Mouse (Mus musculus): ENCODE measurements around the gene Myo1e. TPM values are rescaled to one million over a fixed set of nuclear protein-coding genes. Genes with fewer than 3 reads are reported as not detected.
A peak's percentile ranks its signal among the peaks of the same experiment; 100 is the strongest.
"Not testable (repeated sequence)": the region's sequence is repeated elsewhere in the genome, so short reads cannot be mapped to it uniquely, and the experiment has no call there.

Gene Myo1e
- polyA plus RNA-seq, 1 experiment from 2014 or later, result 9.7 TPM

- H3K9me3 ChIP-seq (ENCODE audit: control insufficient read depth, low read length), result no peaks in the 10 kb centered on the region
Observed at GRCm38 (mm10) chr9:70253016-70253415, 45.9 kb downstream of the Myo1e start.

GRCm38 (mm10) chr9:70255005-70255404 is 47.9 kb downstream of the Myo1e start:
- no peaks in the 10 kb centered on the region for H3K9me3 ChIP-seq (ENCODE audit: control insufficient read depth, low read length)
- H3K4me3 ChIP-seq (ENCODE audit: low read depth, low read length), result no peak overlapping the region
- no peak overlapping the region for H3K9ac ChIP-seq (ENCODE audit: low read length)
- H3K27me3 ChIP-seq (ENCODE audit: control insufficient read depth, insufficient read depth, low read length), result no peaks in the 10 kb centered on the region
- H3K36me3 ChIP-seq (ENCODE audit: control insufficient read depth, insufficient read depth, low read length), result no peaks in the 10 kb centered on the region
- ATAC-seq (ENCODE audit: low FRiP score), result no peak
- H3K27ac ChIP-seq (ENCODE audit: low read depth, low read length), result no peak overlapping the region
- WGBS, result 75% methylated on average over 4 of the region's 4 CpGs
- peaks cover 5% of the 10 kb centered on the region for H3K4me1 ChIP-seq (ENCODE audit: control insufficient read depth, insufficient read depth, low read length)
- no peak overlapping the region for H3K4me2 ChIP-seq
- DNase-seq (ENCODE audit: low spot score, missing footprints), result no peak

More at GRCm38 (mm10) chr9:70253016-70253415, 45.9 kb downstream of the Myo1e start:
- Histone ChIP-seq H3K4me1 (ENCODE audit: control insufficient read depth, insufficient read depth, low read length) (peaks cover 4% of the 10 kb centered on the region), H3K4me2 (no peak overlapping the region), H3K36me3 (ENCODE audit: control insufficient read depth, insufficient read depth, low read length) (no peaks in the 10 kb centered on the region), H3K27me3 (ENCODE audit: control insufficient read depth, insufficient read depth, low read length) (no peaks in the 10 kb centered on the region), H3K4me3 (ENCODE audit: low read depth, low read length) (no peak overlapping the region), H3K9ac (ENCODE audit: low read length) (no peak overlapping the region), H3K27ac (ENCODE audit: low read depth, low read length) (no peak overlapping the region)
- WGBS, result 87% methylated on average over 1 of the region's 1 CpGs
- no peak for ATAC-seq (ENCODE audit: low FRiP score)
- DNase-seq (ENCODE audit: low spot score, missing footprints), result no peak

DNA sequence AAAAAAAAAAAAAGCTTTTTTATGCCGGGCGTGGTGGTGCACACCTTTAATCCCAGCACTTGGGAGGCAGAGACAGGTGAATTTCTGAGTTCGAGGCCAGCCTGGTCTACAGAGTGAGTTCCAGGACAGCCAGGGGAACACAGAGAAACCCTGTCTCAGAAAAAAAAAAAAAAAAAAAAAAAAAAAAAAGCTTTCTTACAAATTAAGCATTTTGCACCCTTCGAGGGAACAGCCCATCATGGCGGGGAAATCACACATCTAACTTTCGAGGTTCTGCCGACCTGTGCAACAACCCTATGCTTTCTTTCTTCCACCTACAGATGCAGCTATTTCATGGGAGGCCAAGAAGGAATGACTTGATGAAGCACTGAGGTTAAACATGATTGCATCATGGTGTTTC is 48.9 kb downstream of the Myo1e start:
- not testable (repeated sequence) for ATAC-seq (ENCODE audit: low FRiP score); H3K4me3 ChIP-seq (ENCODE audit: low read depth, low read length); H3K27ac ChIP-seq (ENCODE audit: low read depth, low read length); H3K4me1 ChIP-seq (ENCODE audit: control insufficient read depth, insufficient read depth, low read length); H3K4me2 ChIP-seq; DNase-seq (ENCODE audit: low spot score, missing footprints); H3K9me3 ChIP-seq (ENCODE audit: control insufficient read depth, low read length); H3K9ac ChIP-seq (ENCODE audit: low read length); H3K27me3 ChIP-seq (ENCODE audit: control insufficient read depth, insufficient read depth, low read length); H3K36me3 ChIP-seq (ENCODE audit: control insufficient read depth, insufficient read depth, low read length)
- 91% methylated on average over 7 of the region's 7 CpGs for WGBS

DNA sequence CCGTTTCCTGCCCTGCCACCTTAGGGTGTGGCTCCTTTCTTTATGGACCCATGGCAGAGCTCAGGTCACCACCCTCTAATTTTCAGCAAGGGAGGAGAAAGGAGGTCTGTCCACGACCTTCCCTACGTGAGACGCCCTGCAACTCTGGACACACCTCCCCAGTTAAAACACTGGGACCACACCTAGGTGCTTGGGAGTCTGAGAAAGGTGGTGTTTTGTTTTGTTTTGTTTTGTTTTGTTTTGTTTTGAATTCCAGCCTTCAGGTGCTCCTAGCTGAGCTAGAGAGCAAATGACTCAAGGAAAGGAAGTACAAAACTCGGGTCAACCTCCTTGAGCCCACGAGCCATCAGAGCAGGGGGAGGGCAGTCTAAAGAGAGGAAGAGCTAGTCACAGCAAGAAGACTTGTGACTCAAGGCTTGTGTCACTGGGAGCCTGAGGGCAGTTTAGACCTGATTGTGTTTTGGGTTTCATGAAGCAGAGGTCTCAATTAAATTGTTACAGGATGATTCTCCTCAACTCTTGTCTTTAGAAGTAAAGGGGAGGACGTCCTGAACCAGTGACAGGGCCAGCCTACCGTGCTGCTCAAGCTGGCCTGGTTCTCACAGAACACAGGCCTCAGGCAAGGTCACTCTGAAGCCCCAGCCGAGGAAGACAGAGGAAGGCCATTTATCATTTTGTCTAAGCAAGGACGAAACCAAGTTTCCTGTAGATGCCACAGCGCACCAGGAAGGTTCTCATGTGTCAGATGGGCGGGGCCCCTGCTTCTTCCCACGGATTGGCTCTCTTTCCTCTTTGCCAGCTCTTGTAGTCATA is 50.3 kb downstream of the Myo1e start:
- H3K27ac ChIP-seq (ENCODE audit: low read depth, low read length), result no peak overlapping the region
- no peaks in the 10 kb centered on the region for H3K27me3 ChIP-seq (ENCODE audit: control insufficient read depth, insufficient read depth, low read length)

GRCm38 (mm10) chr9:70260324-70260841 is 53.2 kb downstream of the Myo1e start:
- ATAC-seq (ENCODE audit: low FRiP score) (no peak), DNase-seq (ENCODE audit: low spot score, missing footprints) (peak; percentile 76)
- Histone ChIP-seq H3K4me1 (ENCODE audit: control insufficient read depth, insufficient read depth, low read length) (peaks cover 5% of the 10 kb centered on the region), H3K27me3 (ENCODE audit: control insufficient read depth, insufficient read depth, low read length) (no peaks in the 10 kb centered on the region), H3K27ac (ENCODE audit: low read depth, low read length) (no peak overlapping the region), H3K4me2 (no peak overlapping the region), H3K4me3 (ENCODE audit: low read depth, low read length) (no peak overlapping the region), H3K9ac (ENCODE audit: low read length) (no peak overlapping the region), H3K36me3 (ENCODE audit: control insufficient read depth, insufficient read depth, low read length) (no peaks in the 10 kb centered on the region), H3K9me3 (ENCODE audit: control insufficient read depth, low read length) (no peaks in the 10 kb centered on the region)
- WGBS, result 53% methylated on average over 9 of the region's 9 CpGs

More for the DNA sequence above, 50.3 kb downstream of the Myo1e start:
- Histone ChIP-seq H3K4me2 (no peak overlapping the region; the same call in 1 of the 2 replicates), H3K4me3 (ENCODE audit: low read depth, low read length) (no peak overlapping the region), H3K36me3 (ENCODE audit: control insufficient read depth, insufficient read depth, low read length) (no peaks in the 10 kb centered on the region), H3K9me3 (ENCODE audit: control insufficient read depth, low read length) (no peaks in the 10 kb centered on the region), H3K4me1 (ENCODE audit: control insufficient read depth, insufficient read depth, low read length) (peaks cover 5% of the 10 kb centered on the region), H3K9ac (ENCODE audit: low read length) (no peak overlapping the region)
- peak; percentile 71 for DNase-seq (ENCODE audit: low spot score, missing footprints)
- no peak for ATAC-seq (ENCODE audit: low FRiP score)
- WGBS, result 58% methylated on average over 13 of the region's 13 CpGs

DNA sequence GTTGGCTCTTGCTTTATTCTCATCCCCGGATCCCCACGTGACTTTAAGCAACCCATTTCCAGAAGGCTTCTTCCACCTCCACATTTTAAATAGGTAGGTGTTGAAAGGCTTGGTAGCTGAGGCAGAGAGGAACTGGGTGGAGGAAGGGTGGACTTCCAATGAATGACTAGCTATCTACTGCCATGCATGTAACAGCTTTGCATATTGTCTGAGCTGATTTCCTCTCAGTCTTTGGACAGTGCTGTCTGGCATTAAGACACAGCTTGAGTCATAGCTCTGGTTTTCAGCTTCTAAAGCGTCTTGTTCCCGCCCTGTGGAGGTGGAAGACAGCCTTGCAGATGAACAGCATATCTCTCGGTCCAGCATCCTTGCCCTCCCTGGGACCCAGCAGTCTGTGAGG is 54.5 kb downstream of the Myo1e start:
- no peak overlapping the region for H3K27ac ChIP-seq (ENCODE audit: low read depth, low read length)
- H3K36me3 ChIP-seq (ENCODE audit: control insufficient read depth, insufficient read depth, low read length), result no peaks in the 10 kb centered on the region
- no peaks in the 10 kb centered on the region for H3K9me3 ChIP-seq (ENCODE audit: control insufficient read depth, low read length)
- no peak for ATAC-seq (ENCODE audit: low FRiP score)
- no peaks in the 10 kb centered on the region for H3K27me3 ChIP-seq (ENCODE audit: control insufficient read depth, insufficient read depth, low read length)
- H3K4me1 ChIP-seq (ENCODE audit: control insufficient read depth, insufficient read depth, low read length), result peaks cover 5% of the 10 kb centered on the region
- H3K4me3 ChIP-seq (ENCODE audit: low read depth, low read length), result no peak overlapping the region
- DNase-seq (ENCODE audit: low spot score, missing footprints), result peak; percentile 67
- no peak overlapping the region for H3K4me2 ChIP-seq
- H3K9ac ChIP-seq (ENCODE audit: low read length), result no peak overlapping the region
- WGBS, result 85% methylated on average over 5 of the region's 5 CpGs

- 80% methylated on average over 8 of the region's 8 CpGs for WGBS
- DNase-seq (ENCODE audit: low spot score, missing footprints), result no peak
- no peaks in the 10 kb centered on the region for H3K9me3 ChIP-seq (ENCODE audit: control insufficient read depth, low read length)
- H3K9ac ChIP-seq (ENCODE audit: low read length), result no peak overlapping the region
- no peak overlapping the region for H3K27ac ChIP-seq (ENCODE audit: low read depth, low read length)
- no peak overlapping the region for H3K4me3 ChIP-seq (ENCODE audit: low read depth, low read length)
- no peak overlapping the region for H3K4me2 ChIP-seq
- peaks cover under 1% of the 10 kb centered on the region; the same call in 1 of the 2 replicates for H3K4me1 ChIP-seq (ENCODE audit: control insufficient read depth, insufficient read depth, low read length)
- no peaks in the 10 kb centered on the region for H3K36me3 ChIP-seq (ENCODE audit: control insufficient read depth, insufficient read depth, low read length)
- ATAC-seq (ENCODE audit: low FRiP score), result no peak
- H3K27me3 ChIP-seq (ENCODE audit: control insufficient read depth, insufficient read depth, low read length), result no peaks in the 10 kb centered on the region
Observed at GRCm38 (mm10) chr9:70263134-70263533, 56.0 kb downstream of the Myo1e start.

- H3K27ac ChIP-seq (ENCODE audit: low read depth, low read length), result no peak overlapping the region
- ATAC-seq (ENCODE audit: low FRiP score) (no peak), DNase-seq (ENCODE audit: low spot score, missing footprints) (peak; percentile 85)
- no peaks in the 10 kb centered on the region for H3K36me3 ChIP-seq (ENCODE audit: control insufficient read depth, insufficient read depth, low read length)
- 55% methylated on average over 7 of the region's 7 CpGs for WGBS
- H3K4me3 ChIP-seq (ENCODE audit: low read depth, low read length), result no peak overlapping the region
- no peaks in the 10 kb centered on the region for H3K4me1 ChIP-seq (ENCODE audit: control insufficient read depth, insufficient read depth, low read length)
- H3K9ac ChIP-seq (ENCODE audit: low read length), result no peak overlapping the region
- H3K4me2 ChIP-seq, result no peak overlapping the region
- no peaks in the 10 kb centered on the region for H3K27me3 ChIP-seq (ENCODE audit: control insufficient read depth, insufficient read depth, low read length)
- H3K9me3 ChIP-seq (ENCODE audit: control insufficient read depth, low read length), result no peaks in the 10 kb centered on the region
Observed at GRCm38 (mm10) chr9:70263735-70264134, 56.6 kb downstream of the Myo1e start.

- Histone ChIP-seq H3K27ac (ENCODE audit: low read depth, low read length) (no peak overlapping the region), H3K9me3 (ENCODE audit: control insufficient read depth, low read length) (no peaks in the 10 kb centered on the region), H3K36me3 (ENCODE audit: control insufficient read depth, insufficient read depth, low read length) (no peaks in the 10 kb centered on the region), H3K4me3 (ENCODE audit: low read depth, low read length) (no peak overlapping the region), H3K4me2 (no peak overlapping the region), H3K27me3 (ENCODE audit: control insufficient read depth, insufficient read depth, low read length) (no peaks in the 10 kb centered on the region), H3K9ac (ENCODE audit: low read length) (no peak overlapping the region), H3K4me1 (ENCODE audit: control insufficient read depth, insufficient read depth, low read length) (peaks cover 5% of the 10 kb centered on the region; the same call in 1 of the 2 replicates)
- ATAC-seq (ENCODE audit: low FRiP score) (no peak), DNase-seq (ENCODE audit: low spot score, missing footprints) (no peak)
- WGBS, result 80% methylated on average over 5 of the region's 5 CpGs
Observed at GRCm38 (mm10) chr9:70265513-70265912, 58.4 kb downstream of the Myo1e start.

All from midbrain, embryonic 11.5 days (tissue).